20 mouse cellular contexts compared by ENCODE assay signal in the genomic region with DNA sequence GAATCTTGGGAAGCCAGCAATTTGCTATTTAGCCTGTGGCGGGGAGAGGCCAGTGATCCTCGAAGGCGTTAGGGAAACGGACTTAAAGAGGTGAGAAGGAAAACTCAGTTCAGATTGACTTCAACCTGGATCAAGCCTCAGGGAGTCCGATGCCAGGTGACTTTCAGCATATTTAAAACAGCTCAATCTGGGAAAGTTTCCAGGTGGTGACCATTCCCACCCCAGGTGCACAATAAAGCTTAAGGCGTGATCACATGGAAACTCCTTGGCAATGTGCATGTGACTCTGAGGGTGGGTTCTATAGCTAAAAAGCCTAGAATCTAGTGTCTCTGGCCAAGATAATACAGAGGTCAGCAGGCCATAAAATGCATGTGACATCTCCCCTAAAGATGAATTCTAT. TPM values are rescaled to one million over a fixed set of nuclear protein-coding genes. Genes with fewer than 3 reads are reported as not detected.
DNase-seq lines count a peak whose midpoint lies in the region; ATAC-seq and TF ChIP-seq lines count a peak whose summit lies in the region.
"Had no signal": no experiment of that assay in that cellular context is flagged by ENCODE, and none has a peak within 500 bp of the region (broad histone marks: within the 10 kb centered on the region; RNA-seq: fewer than 3 reads in every experiment).

No protein-coding gene starts in this region.

- TF ChIP-seq CTCF in hindbrain, postnatal 0 days (IDR thresholded peaks at IDR 0.05; ENCODE audit: low read depth) = no peak

- no peak overlapping the region for H3K4me2 ChIP-seq in hindbrain, postnatal 0 days (ENCODE audit: low read depth, low read length)
- no peak overlapping the region for H3K4me2 ChIP-seq in hindbrain, embryonic 16.5 days (ENCODE audit: low read length)
- H3K4me2 ChIP-seq in limb, embryonic 14.5 days (replicated peaks; ENCODE audit: low read depth, low read length, severe bottlenecking) = no peak overlapping the region
- H3K4me2 ChIP-seq: forebrain, embryonic 13.5 days; hindbrain, embryonic 14.5 days had no signal

- 0 out of 2 replicates have a peak, but pooled peaks cover 11% of the 10 kb centered on the region for H3K4me1 ChIP-seq in hindbrain, postnatal 0 days (ENCODE audit: insufficient read depth, low read length)
- H3K4me1 ChIP-seq in hindbrain, embryonic 16.5 days (ENCODE audit: control insufficient read depth, insufficient read depth, low read depth, low read length) = peaks cover 33% of the 10 kb centered on the region
- peaks cover 13% of the 10 kb centered on the region for H3K4me1 ChIP-seq in limb, embryonic 14.5 days (ENCODE audit: control insufficient read depth, insufficient read depth, low read length)

- no peaks in the 10 kb centered on the region for H3K9me3 ChIP-seq in hindbrain, postnatal 0 days (ENCODE audit: low read length)
- H3K9me3 ChIP-seq in hindbrain, embryonic 16.5 days (ENCODE audit: control insufficient read depth, low read length) = no peaks in the 10 kb centered on the region
- no peaks in the 10 kb centered on the region for H3K9me3 ChIP-seq in limb, embryonic 14.5 days (ENCODE audit: control insufficient read depth, low read length)
- H3K9me3 ChIP-seq: embryonic facial prominence, embryonic 10.5 days; forebrain, embryonic 13.5 days had no signal

- H3K27me3 ChIP-seq in hindbrain, postnatal 0 days (ENCODE audit: insufficient read depth, low read length) = no peaks in the 10 kb centered on the region
- no peaks in the 10 kb centered on the region for H3K27me3 ChIP-seq in hindbrain, embryonic 16.5 days (replicated peaks; ENCODE audit: control insufficient read depth, insufficient read depth, low read length)
- no peaks in the 10 kb centered on the region for H3K27me3 ChIP-seq in limb, embryonic 14.5 days (ENCODE audit: control insufficient read depth, insufficient read depth, low read length)
- H3K27me3 ChIP-seq: CH12.LX; forebrain, embryonic 13.5 days had no signal

- TF ChIP-seq POLR2A in limb, embryonic 14.5 days (IDR thresholded peaks at IDR 0.05; ENCODE audit: borderline replicate concordance, extremely low read depth, insufficient read depth, insufficient read length) = no peak

- H3K27ac ChIP-seq in hindbrain, postnatal 0 days = no peak overlapping the region
- no peak overlapping the region for H3K27ac ChIP-seq in hindbrain, embryonic 16.5 days (ENCODE audit: low read depth, low read length)
- 0 out of 2 replicates have a peak overlapping the region, but pooled peaks have one; percentile 2 for H3K27ac ChIP-seq in limb, embryonic 14.5 days (replicated peaks; ENCODE audit: low read depth, low read length)
- H3K27ac ChIP-seq: embryonic facial prominence, embryonic 10.5 days; forebrain, embryonic 13.5 days; hindbrain, embryonic 14.5 days had no signal

- ATAC-seq in hindbrain, postnatal 0 days = no peak
- no peak for ATAC-seq in hindbrain, embryonic 16.5 days
- ATAC-seq in limb, embryonic 14.5 days (ENCODE audit: low FRiP score, low read depth) = 0 out of 2 replicates have a peak, but pooled peaks have one; percentile 26
- ATAC-seq: activated CD4-positive, CD25-positive, alpha-beta regulatory T cell, adult 4 months; forebrain, embryonic 13.5 days; forebrain, postnatal 0 days; Patski had no signal

- no peaks in the 10 kb centered on the region for H3K36me3 ChIP-seq in hindbrain, postnatal 0 days (ENCODE audit: insufficient read depth, low read length)
- no peaks in the 10 kb centered on the region for H3K36me3 ChIP-seq in hindbrain, embryonic 16.5 days (ENCODE audit: control insufficient read depth, insufficient read depth, low read length)
- no peaks in the 10 kb centered on the region for H3K36me3 ChIP-seq in limb, embryonic 14.5 days (ENCODE audit: control insufficient read depth, insufficient read depth, low read length)

- peak; percentile 31 for DNase-seq in hindbrain, postnatal 0 days (ENCODE audit: low spot score)
- peak; percentile 41 for DNase-seq in kidney, postnatal 14 days
- no peak for DNase-seq in kidney, postnatal 10 days
- peak; percentile 18 for DNase-seq in forelimb bud, embryonic 11.5 days (ENCODE audit: low read depth, low spot score)
- peak; percentile 31 for DNase-seq in limb, embryonic 14.5 days (ENCODE audit: low spot score)
- DNase-seq: adrenal gland, postnatal 14 days; cerebellum, adult 11-12 months; cerebellum, adult 9-10 months; forebrain, postnatal 0 days; gastrocnemius, postnatal 36 days; heart, adult 11 months; heart, postnatal 10 days; heart, postnatal 4 days had no signal

- no peak overlapping the region for H3K4me3 ChIP-seq in hindbrain, postnatal 0 days (ENCODE audit: low read length)
- no peak overlapping the region for H3K4me3 ChIP-seq in hindbrain, embryonic 16.5 days (ENCODE audit: low read length)
- H3K4me3 ChIP-seq in limb, embryonic 14.5 days (replicated peaks; ENCODE audit: low read length) = no peak overlapping the region
- H3K4me3 ChIP-seq: embryonic facial prominence, embryonic 10.5 days; forebrain, embryonic 13.5 days had no signal

- WGBS in hindbrain, postnatal 0 days = 67% methylated on average over 6 of the region's 6 CpGs
- WGBS in hindbrain, embryonic 16.5 days = 69% methylated on average over 6 of the region's 6 CpGs
- WGBS in limb, embryonic 14.5 days = 22% methylated on average over 6 of the region's 6 CpGs

- H3K9ac ChIP-seq in hindbrain, postnatal 0 days (replicated peaks; ENCODE audit: low read length) = no peak overlapping the region
- no peak overlapping the region for H3K9ac ChIP-seq in hindbrain, embryonic 16.5 days (ENCODE audit: low read depth, low read length)
- H3K9ac ChIP-seq in limb, embryonic 14.5 days (ENCODE audit: low read depth, low read length, severe bottlenecking) = no peak overlapping the region
- H3K9ac ChIP-seq: forebrain, embryonic 13.5 days; forebrain, postnatal 0 days had no signal

RNA-seq across cellular contexts. Expression of gene D430019H16Rik, which starts 7.4 kb away (rescaled TPM):
- total RNA-seq in hindbrain, postnatal 0 days (2014; rRNA removed) = 140 TPM in 2 replicates
- 8.6 and 8.9 TPM in 2 replicates for polyA plus RNA-seq in hindbrain, postnatal 0 days (2015; fragmentation: Nextera tagmentation; extraction: Ambion mirVana)
- polyA plus RNA-seq in hindbrain, embryonic 16.5 days (2015; fragmentation: Nextera tagmentation; extraction: Ambion mirVana) = 10.8 and 12.3 TPM in 2 replicates
- polyA plus RNA-seq in limb, embryonic 14.5 days (2012; rRNA removed) = 19.3 and 21.4 TPM in 2 replicates
- polyA plus RNA-seq in limb, embryonic 14.5 days (2014; fragmentation: Nextera tagmentation; extraction: Ambion mirVana) = 4.2 and 5.1 TPM in 2 replicates
